Mouse (Mus musculus): ENCODE results near the gene Themis2. TPM values are rescaled to one million over a fixed set of nuclear protein-coding genes. Genes with fewer than 3 reads are reported as not detected.

Themis2 gene
- 4.8 and 5.8 TPM in 2 replicates for polyA plus RNA-seq (2015; fragmentation: Nextera tagmentation; extraction: Ambion mirVana)

DNA sequence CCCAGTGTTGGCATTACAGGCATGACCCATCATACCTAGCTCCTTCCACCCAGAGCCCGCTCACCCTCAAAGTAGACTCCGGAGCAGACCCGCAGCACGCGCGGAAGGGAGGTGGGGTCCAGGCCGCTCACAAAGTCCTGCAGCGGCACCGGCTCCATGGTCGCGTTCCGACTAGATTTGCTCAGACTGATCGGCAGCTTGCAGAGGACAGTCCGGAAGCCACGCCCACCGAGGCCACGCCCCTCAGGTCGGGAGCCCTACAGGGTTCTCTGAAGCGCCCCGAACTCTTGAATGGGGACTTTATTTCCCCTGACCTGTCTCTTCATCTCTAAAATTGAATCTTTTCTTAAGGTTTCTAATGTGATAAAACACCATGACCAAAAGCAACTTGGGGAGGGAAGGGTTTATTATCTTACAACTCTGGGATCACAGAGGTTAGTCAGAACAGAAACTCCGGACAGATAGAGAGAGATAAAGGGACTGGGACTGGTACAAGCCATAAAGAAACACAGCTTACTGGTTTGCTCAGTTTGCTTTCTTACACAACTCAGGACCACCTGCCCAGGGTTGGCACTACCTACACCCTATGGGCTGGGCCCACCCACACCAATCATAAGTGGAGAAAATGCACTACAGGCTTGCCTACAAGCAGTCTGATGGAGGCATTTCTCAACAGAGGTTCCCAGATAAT is at the start of gene Themis2:
TSS of gene Themis2 (minus strand) at position 192 of the 691 bp plus-strand sequence.

GRCm38 (mm10) chr4:132842970-132843704 is 47.0 kb upstream of the Themis2 start, which contains the start of gene Ppp1r8:
Ppp1r8 (minus strand) TSS chr4:132843169.

DNA sequence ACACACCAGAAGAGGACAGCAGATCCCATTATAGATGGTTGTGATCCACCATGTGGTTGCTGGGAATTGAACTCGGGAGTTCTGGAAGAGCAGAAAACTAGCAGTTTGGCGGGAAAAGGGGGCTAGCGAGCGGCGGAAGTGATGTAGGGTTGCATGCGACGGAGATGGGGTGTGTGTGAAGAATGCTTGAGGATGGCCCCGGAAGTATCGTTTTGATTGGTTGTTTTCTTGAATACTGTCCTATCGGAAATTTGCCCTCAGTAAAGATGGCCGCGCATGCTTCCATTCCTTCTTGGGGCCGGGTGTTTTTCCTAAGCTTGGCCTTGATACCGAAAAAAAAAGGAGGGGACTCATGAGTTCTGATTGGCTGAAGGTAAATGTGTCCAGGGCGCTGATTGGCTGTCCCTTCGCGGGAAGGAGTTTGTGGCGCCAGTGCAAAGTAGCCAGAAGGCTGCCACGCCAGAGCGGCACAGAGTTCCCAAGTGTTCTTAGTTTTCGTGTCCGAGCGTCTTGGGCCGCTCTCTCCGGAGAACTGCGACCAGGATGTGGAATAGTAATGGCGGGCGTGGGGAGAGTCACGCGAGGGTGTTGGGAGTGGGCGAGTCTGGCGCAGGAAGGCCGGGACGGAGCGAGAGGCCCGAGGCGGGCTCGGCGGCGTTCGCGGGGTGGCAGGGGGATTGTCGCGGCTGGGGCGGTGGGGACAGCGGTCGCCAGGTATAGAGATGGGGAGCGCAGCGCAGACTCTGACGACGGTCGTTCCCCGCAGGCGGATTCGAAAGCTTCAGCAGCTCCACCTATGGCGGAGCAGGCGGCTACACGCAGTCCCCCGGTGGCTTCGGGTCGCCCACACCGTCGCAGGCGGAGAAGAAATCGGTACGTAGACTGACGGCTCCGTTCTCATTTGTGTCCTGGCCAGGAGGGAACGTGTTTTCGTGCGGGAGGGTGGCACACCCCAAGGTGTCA is 28.0 kb downstream of the Themis2 start, which contains the start of gene Rpa2:
TSS of gene Rpa2 (plus strand) at position 419 of the 963 bp plus-strand sequence.

DNA sequence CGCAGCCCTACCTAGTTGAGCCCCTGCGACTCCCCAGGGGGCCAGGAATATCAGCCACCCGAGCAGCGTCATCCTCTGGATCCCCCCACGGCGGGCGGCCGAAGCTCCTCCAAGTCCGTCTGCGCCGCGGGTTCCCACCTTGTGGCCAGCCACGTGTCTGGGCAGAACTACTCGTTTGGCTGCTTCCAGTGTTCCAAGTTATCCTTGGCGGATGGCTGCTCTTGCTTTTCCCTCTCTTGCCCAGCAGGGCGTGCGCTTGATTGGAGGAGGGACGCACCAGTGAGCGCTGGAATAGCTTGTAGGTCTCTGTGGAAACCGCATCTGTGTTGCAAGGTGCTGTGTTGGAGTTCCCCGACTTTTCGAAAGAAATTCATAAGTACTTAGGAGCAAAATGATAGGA is 39.2 kb downstream of the Themis2 start, which contains the start of gene Smpdl3b:
TSS of gene Smpdl3b (minus strand) at position 279 of the 400 bp plus-strand sequence.

GRCm38 (mm10) chr4:132732148-132732684 is 64.0 kb downstream of the Themis2 start, which contains the start of gene Xkr8:
Xkr8 (minus strand) TSS chr4:132732546.

Other genes starting within 250 kb of the Themis2 start
- gene Ptafr, start 232.3 kb downstream of the Themis2 start, polyA plus RNA-seq (2015; fragmentation: Nextera tagmentation; extraction: Ambion mirVana): 4.8 and 6.3 TPM in 2 replicates
- 10.1 and 10.3 TPM in 2 replicates for gene Eya3, start 157.4 kb downstream of the Themis2 start, polyA plus RNA-seq (2015; fragmentation: Nextera tagmentation; extraction: Ambion mirVana)
- gene Xkr8, start 63.8 kb downstream of the Themis2 start, polyA plus RNA-seq (2015; fragmentation: Nextera tagmentation; extraction: Ambion mirVana): 2.6 and 3.9 TPM in 2 replicates
- gene Smpdl3b, start 39.1 kb downstream of the Themis2 start, polyA plus RNA-seq (2015; fragmentation: Nextera tagmentation; extraction: Ambion mirVana): 0.75 and 1.0 TPM in 2 replicates
- 110 and 126 TPM in 2 replicates for gene Rpa2, start 28.1 kb downstream of the Themis2 start, polyA plus RNA-seq (2015; fragmentation: Nextera tagmentation; extraction: Ambion mirVana)
- 27.0 and 28.4 TPM in 2 replicates for gene Ppp1r8, start 46.8 kb upstream of the Themis2 start, polyA plus RNA-seq (2015; fragmentation: Nextera tagmentation; extraction: Ambion mirVana)
- 20.2 and 22.4 TPM in 2 replicates for gene Stx12, start 88.1 kb upstream of the Themis2 start, polyA plus RNA-seq (2015; fragmentation: Nextera tagmentation; extraction: Ambion mirVana)
- 44.8 and 49.4 TPM in 2 replicates for gene Fam76a, start 126.2 kb upstream of the Themis2 start, polyA plus RNA-seq (2015; fragmentation: Nextera tagmentation; extraction: Ambion mirVana)
- 11.6 and 16.2 TPM in 2 replicates for gene Fgr, start 177.7 kb upstream of the Themis2 start, polyA plus RNA-seq (2015; fragmentation: Nextera tagmentation; extraction: Ambion mirVana)
- 2.4 and 3.7 TPM in 2 replicates for gene Ahdc1, start 214.9 kb upstream of the Themis2 start, polyA plus RNA-seq (2015; fragmentation: Nextera tagmentation; extraction: Ambion mirVana)

Measured in spleen, postnatal 0 days (tissue).